Mouse (Mus musculus) limb, embryonic 10.5 days (tissue): ENCODE results near the gene Selp. TPM values are rescaled to one million over a fixed set of nuclear protein-coding genes. Genes with fewer than 3 reads are reported as not detected.
A peak's percentile ranks its signal among the peaks of the same experiment; 100 is the strongest.

Experiments
- DNase-seq: peaks from one replicate; pipeline ENCODE4 v3.0.0-alpha.2; 2017; ENCODE audit warnings: low spot score
- H3K27ac ChIP-seq: fragments of 300-500 bp; sonication (generic); 2 replicates; pipeline ENCODE4 v1.5.1; 2016; ENCODE audit warnings: mild to moderate bottlenecking
- H3K27me3 ChIP-seq: fragments of 300-500 bp; sonication (generic); 2 replicates; pipeline ENCODE4 v1.6.1; 2016; ENCODE audit warnings: low read depth, mild to moderate bottlenecking; ENCODE audit not compliant: poor library complexity, severe bottlenecking
- H3K36me3 ChIP-seq: fragments of 300-500 bp; sonication (generic); 2 replicates; pipeline ENCODE4 v1.6.1; 2016; ENCODE audit warnings: mild to moderate bottlenecking, moderate library complexity
- H3K4me1 ChIP-seq: fragments of 300-500 bp; sonication (generic); 2 replicates; pipeline ENCODE4 v1.6.1; 2016
- H3K4me3 ChIP-seq: fragments of 300-500 bp; sonication (generic); 2 replicates; pipeline ENCODE4 v1.5.1; 2016; ENCODE audit warnings: mild to moderate bottlenecking, moderate library complexity
- H3K9me3 ChIP-seq: fragments of 300-500 bp; sonication (generic); replicated peaks from 2 replicates; pipeline ENCODE4 v1.6.1; 2016; ENCODE audit warnings: mild to moderate bottlenecking
- WGBS: fragments of 180-500 bp; shearing (Covaris S2); methylation state at CpG from one replicate; pipeline ENCODE4 v1.1.7; 2016; 5-methylcytosine and 5-hydroxymethylcytosine counted together
- polyA plus RNA-seq: library from polyadenylated mRNA; unstranded; fragments of >200 nt; fragmentation: Nextera tagmentation; extraction: Ambion mirVana; gene quantifications from 2 replicates; pipeline ENCODE4 v1.2.1, GENCODE M21; 2016

The Selp gene
- polyA plus RNA-seq, 1 experiment from 2014 or later: 0.04 TPM

DNA sequence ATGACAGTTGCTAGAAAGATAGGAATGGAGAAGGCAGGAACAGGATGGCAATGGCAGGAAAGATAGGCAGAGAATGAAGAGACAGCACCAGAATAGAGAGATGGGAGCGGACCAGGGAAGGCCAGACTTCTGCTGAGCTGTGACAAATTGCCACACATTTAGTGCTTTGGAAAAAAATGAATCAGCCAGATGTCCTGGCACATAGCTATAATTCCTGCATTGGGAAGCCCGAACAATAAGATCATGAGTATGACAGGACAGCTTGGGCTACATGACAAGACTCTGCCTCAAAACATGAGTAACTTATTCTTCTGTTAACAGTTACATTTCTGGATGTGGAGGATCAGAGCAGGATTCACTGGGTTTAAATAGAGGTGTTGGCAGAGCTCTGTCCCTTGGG is 44.7 kb downstream of the Selp start:
- WGBS: 96% methylated on average over 2 of the region's 2 CpGs

DNA sequence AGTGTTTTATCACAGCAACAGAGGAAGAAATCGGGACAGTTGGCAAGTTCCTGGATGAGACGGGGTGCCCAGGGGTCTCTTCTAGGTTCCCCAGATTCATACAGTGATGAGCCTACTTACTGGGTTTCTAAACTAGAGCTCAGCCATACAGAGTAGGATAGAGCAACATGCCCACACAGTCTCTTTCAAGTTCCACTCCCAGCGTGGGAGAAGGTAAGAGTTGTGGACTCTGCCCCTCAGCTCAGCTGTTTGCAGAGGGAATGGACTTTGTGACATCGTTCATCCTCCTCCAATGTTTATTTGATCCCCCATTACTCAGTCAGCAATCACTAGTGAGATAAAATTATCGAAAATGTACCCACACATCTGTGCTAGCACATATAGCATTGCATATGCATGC is 47.7 kb downstream of the Selp start:
- Histone ChIP-seq H3K4me1 (no peaks in the 10 kb centered on the region), H3K27ac (no peak overlapping the region), H3K36me3 (no peaks in the 10 kb centered on the region), H3K4me3 (no peak overlapping the region), H3K27me3 (no peaks in the 10 kb centered on the region), H3K9me3 (no peaks in the 10 kb centered on the region)
- DNase-seq: no peak
- 85% methylated on average over 5 of the region's 5 CpGs for WGBS

More for the DNA sequence above, 44.7 kb downstream of the Selp start:
- DNase-seq: no peak
- Histone ChIP-seq H3K4me3 (no peak overlapping the region), H3K27me3 (no peaks in the 10 kb centered on the region), H3K27ac (no peak overlapping the region), H3K9me3 (no peaks in the 10 kb centered on the region), H3K36me3 (no peaks in the 10 kb centered on the region), H3K4me1 (no peaks in the 10 kb centered on the region)

DNA sequence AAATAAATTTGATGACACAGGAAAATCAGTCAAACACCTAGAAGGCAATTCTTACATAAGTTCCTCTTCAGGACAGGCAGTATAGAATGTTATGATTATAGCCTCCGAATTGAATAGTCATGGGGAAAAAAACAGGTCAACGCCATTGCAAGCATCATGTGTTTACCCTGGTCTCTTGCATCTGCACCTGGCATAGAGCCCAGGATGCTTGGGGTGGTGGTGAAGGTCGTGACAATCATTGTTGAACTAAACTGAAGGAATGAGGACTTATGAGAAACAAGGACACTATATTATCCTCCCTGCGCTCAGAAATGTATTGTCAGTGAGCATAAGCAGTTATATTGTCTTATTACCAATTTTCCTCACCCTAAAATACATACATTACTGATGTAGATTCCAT is 53.8 kb downstream of the Selp start:
- no peaks in the 10 kb centered on the region for H3K27me3 ChIP-seq
- no peak overlapping the region for H3K27ac ChIP-seq
- no peaks in the 10 kb centered on the region for H3K4me1 ChIP-seq
- no peak for DNase-seq
- WGBS: 84% methylated on average over 4 of the region's 4 CpGs
- no peak overlapping the region for H3K4me3 ChIP-seq
- no peaks in the 10 kb centered on the region for H3K36me3 ChIP-seq
- no peaks in the 10 kb centered on the region for H3K9me3 ChIP-seq

DNA sequence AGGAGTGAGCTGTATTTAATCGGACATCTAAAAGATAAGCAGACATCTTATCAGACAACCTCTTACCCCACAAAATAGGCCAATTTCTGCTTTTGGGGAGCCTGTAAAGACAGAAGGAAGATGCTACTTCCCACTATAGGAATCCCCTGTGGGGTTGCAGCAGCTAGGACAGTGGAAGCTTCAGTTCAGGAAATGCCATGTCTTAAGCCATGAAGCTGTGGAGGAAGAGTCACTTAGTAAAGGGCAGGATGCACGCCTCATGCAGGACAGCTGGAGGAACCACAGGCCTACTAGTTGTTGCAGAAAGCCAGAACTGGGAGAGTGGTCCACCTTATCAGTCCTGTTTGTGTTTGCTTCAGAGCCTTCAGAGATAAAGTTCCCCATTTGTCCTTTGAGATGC is 55.4 kb downstream of the Selp start:
- no peak overlapping the region for H3K27ac ChIP-seq
- H3K4me1 ChIP-seq: no peaks in the 10 kb centered on the region
- DNase-seq: no peak
- 91% methylated on average over 2 of the region's 2 CpGs for WGBS
- H3K27me3 ChIP-seq: no peaks in the 10 kb centered on the region
- H3K4me3 ChIP-seq: no peak overlapping the region
- no peaks in the 10 kb centered on the region for H3K9me3 ChIP-seq
- no peaks in the 10 kb centered on the region for H3K36me3 ChIP-seq

DNA sequence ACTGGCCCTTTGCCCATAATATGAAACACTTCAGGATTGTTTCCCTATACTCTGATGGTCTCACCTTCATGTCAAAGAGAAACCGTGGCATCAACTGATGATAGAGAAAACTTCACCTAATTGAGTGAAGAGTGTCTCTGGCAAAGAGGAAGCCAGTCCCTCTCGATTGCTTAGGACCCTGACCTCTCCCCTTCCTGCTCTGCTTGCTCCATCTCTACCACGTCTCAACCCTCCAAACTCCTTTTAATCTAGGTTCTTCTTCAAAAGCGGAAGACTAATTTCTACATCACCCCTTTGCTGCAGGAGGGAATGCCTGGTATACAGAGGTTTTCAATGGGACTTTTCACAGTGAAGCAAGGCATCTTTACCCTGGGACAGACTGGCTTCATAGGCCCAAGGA is 58.1 kb downstream of the Selp start:
- H3K9me3 ChIP-seq: no peaks in the 10 kb centered on the region
- WGBS: 81% methylated on average over 4 of the region's 4 CpGs
- DNase-seq: no peak
- H3K4me3 ChIP-seq: no peak overlapping the region
- no peaks in the 10 kb centered on the region for H3K27me3 ChIP-seq
- no peaks in the 10 kb centered on the region for H3K36me3 ChIP-seq
- H3K27ac ChIP-seq: no peak overlapping the region
- no peaks in the 10 kb centered on the region for H3K4me1 ChIP-seq

DNA sequence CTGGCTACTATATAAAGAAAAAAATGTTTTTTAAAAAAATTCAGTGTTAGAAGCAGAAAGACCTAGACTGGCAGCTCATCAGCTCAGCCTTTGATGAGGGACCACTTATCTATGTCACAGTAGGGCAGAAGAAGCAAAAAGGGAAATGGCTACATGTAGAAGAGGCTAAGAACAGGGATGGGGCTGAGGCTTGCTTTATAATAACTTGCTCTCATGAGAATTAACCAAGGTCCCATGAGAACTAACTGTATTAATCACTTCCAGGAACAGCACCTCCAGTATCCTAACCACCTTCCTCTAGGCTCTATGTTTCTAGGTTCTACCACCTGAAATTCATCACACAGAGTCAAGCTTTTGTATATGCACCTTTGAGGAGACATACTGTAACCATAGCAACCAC is 61.8 kb downstream of the Selp start:
- no peaks in the 10 kb centered on the region for H3K27me3 ChIP-seq
- H3K4me1 ChIP-seq: no peaks in the 10 kb centered on the region
- no peak for DNase-seq
- no peak overlapping the region for H3K4me3 ChIP-seq
- no peaks in the 10 kb centered on the region for H3K36me3 ChIP-seq
- H3K27ac ChIP-seq: no peak overlapping the region
- no peaks in the 10 kb centered on the region for H3K9me3 ChIP-seq

DNA sequence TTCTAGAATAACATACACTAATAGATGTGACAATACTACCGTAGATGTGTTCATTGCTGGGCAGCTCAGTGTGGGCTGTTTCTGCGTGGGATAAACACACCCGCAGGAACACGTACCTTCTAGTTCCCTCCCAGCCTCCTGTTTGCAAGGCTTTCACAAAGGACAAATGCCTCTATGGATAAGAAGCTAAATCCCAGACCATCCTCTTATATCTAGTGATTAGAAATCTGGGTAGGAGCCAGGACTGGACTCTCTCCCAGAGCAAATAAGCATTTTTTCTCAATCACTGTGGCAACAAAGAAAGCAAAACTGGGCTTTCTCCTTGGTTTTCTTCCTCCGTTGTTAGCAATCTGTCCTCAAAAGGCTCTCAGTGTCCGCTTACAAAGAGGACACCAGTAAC is 63.4 kb downstream of the Selp start:
- DNase-seq: no peak
- WGBS: 95% methylated on average over 6 of the region's 6 CpGs
- H3K4me3 ChIP-seq: no peak overlapping the region
- no peak overlapping the region for H3K27ac ChIP-seq
- no peaks in the 10 kb centered on the region for H3K27me3 ChIP-seq
- H3K4me1 ChIP-seq: no peaks in the 10 kb centered on the region
- no peaks in the 10 kb centered on the region for H3K9me3 ChIP-seq
- H3K36me3 ChIP-seq: no peaks in the 10 kb centered on the region

DNA sequence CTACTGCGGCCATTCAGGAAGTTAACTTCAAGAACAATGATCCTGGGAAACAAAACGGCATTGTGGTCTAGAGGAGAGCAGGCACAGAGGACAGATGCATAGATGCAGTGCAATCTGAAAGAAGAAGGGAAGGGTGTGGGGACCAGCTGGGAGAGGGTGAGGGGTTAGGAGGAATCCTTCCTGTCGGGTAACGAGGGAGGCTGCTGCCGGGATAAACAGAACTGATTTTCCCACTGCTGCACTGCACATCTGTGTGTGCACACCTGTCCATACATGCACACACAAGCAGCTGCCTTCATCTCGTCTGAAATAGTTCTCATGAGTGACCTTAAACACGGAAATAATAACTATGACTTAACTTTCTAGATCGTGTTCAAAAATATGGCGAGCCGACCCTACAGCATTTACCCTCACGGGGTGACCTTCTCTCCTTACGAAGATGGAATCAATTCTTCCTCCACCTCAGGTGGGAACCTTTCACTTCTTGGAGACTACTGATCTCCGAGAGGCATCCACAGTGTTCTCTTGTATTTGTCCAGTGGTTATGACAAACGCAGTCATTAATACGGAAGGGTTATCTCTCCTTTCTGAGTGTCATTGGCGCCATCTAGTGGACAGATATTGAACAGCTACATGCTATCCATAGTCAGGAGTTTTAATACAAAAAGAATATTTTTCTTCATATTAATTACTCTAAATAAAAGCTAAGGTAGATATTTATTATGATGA is 69.2 kb downstream of the Selp start:
- Histone ChIP-seq H3K27ac (no peak overlapping the region), H3K36me3 (no peaks in the 10 kb centered on the region), H3K4me1 (no peaks in the 10 kb centered on the region), H3K4me3 (no peak overlapping the region), H3K9me3 (no peaks in the 10 kb centered on the region), H3K27me3 (no peaks in the 10 kb centered on the region)
- 54% methylated on average over 16 of the region's 16 CpGs for WGBS
- peak; percentile 59 for DNase-seq

DNA sequence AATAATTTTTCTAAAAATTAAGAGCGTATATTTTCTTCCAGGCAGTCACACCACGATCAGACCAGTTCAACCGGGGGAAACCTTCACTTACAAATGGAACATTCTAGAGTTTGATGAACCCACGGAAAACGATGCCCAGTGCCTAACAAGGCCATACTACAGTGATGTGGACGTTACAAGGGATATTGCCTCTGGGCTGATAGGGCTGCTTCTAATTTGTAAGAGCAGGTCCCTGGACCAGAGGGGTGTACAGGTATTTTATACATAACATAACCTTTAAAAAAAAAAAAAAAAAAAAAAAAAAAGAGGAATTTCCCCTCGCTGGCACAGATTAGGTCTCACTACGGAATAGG is 69.8 kb downstream of the Selp start:
- H3K9me3 ChIP-seq: no peaks in the 10 kb centered on the region
- H3K27ac ChIP-seq: no peak overlapping the region
- DNase-seq: no peak
- H3K36me3 ChIP-seq: no peaks in the 10 kb centered on the region
- no peaks in the 10 kb centered on the region for H3K27me3 ChIP-seq
- H3K4me3 ChIP-seq: no peak overlapping the region
- 56% methylated on average over 8 of the region's 8 CpGs for WGBS
- H3K4me1 ChIP-seq: no peaks in the 10 kb centered on the region

DNA sequence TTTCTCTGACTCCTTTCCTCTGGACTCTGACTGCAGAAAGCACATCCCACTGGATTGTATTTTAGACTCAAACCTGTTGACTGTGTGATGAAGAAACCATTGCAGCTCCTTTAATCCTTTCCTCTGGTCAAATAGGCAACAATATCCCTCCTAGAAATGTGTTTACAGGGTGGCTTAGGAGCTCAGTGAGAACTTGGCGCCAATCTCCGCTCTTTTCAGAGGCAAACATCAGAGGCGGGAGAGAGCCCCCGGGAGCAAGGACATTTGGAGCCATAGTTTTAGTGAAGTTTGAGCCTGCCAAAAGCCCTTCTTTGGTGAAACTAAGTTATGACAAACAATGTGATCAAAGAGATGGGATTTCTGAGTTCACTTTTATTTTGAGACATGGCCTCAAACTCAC is 70.3 kb downstream of the Selp start:
- DNase-seq: no peak
- WGBS: 77% methylated on average over 4 of the region's 4 CpGs
- H3K9me3 ChIP-seq: no peaks in the 10 kb centered on the region

DNA sequence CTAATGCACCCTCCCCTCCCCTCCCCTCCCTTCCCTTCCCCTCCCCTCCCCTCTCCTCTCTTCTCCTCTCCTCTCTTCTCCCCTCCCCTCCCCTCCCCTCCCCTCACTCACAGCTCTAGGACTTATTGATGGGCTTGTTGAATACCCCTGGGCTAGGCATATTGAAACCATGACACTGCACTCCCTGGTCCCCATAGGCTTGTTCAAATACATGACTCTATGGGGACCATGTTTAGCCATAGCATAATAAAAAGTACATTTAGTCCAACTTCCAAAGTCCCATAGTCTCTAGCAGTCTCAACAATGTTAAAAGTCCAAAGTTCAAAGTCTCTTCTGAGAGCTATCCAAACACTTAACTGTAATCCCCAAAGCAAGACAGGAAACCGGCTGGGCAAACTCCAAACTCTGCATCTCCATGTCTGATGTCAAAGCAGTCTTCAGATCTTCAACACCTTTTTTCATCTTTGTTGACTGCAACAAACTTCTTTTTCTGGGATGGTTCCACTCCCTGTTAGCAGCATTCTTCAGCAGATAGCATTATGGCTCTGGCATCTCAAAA is 72.0 kb downstream of the Selp start:
- no peaks in the 10 kb centered on the region for H3K27me3 ChIP-seq
- WGBS: 93% methylated on average over 1 of the region's 1 CpGs
- H3K9me3 ChIP-seq: no peaks in the 10 kb centered on the region
- H3K4me1 ChIP-seq: no peaks in the 10 kb centered on the region
- H3K27ac ChIP-seq: no peak overlapping the region
- no peaks in the 10 kb centered on the region for H3K36me3 ChIP-seq
- DNase-seq: no peak
- H3K4me3 ChIP-seq: no peak overlapping the region

More for the DNA sequence above, 70.3 kb downstream of the Selp start:
- Histone ChIP-seq H3K27me3 (no peaks in the 10 kb centered on the region), H3K4me1 (no peaks in the 10 kb centered on the region), H3K36me3 (no peaks in the 10 kb centered on the region), H3K4me3 (no peak overlapping the region), H3K27ac (no peak overlapping the region)

DNA sequence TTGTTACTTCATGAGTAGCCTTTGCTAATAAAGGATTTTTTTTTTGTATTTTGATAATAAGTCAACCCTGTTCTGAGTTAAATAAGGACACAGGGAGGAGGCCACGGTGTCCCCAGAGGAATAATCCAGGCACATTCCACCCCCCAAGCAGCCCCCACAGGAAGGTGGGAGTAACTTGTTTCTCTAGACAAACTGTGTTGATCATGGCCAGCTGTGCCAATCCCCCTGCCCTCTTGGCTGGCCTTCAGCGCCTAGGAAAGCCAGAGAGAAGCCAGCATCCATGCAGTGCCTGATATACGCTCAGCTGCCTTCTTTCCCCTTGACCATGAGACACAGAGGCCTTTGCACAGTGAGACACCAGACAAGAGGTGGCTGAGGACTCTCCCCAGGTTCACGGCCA is 84.5 kb downstream of the Selp start:
- DNase-seq: no peak
- WGBS: 92% methylated on average over 4 of the region's 4 CpGs
- H3K27ac ChIP-seq: no peak overlapping the region
- no peak overlapping the region for H3K4me3 ChIP-seq
- no peaks in the 10 kb centered on the region for H3K27me3 ChIP-seq
- H3K36me3 ChIP-seq: no peaks in the 10 kb centered on the region
- H3K9me3 ChIP-seq: no peaks in the 10 kb centered on the region
- no peaks in the 10 kb centered on the region for H3K4me1 ChIP-seq
